Mouse (Mus musculus) brain, embryonic 14.5 days (tissue): ENCODE measurements around the gene Kif3a.

Experiments
- CTCF ChIP-seq: fragments of 200-500 bp; IDR thresholded peaks from 2 replicates; pipeline ENCODE4 v1.5.1; 2012; ENCODE audit warnings: inconsistent platforms, mild to moderate bottlenecking, moderate library complexity, borderline replicate concordance; ENCODE audit not compliant: insufficient read depth, insufficient read length; ENCODE audit errors: extremely low read depth
- POLR2A ChIP-seq: fragments of 200-500 bp; IDR thresholded peaks from 2 replicates; pipeline ENCODE4 v1.6.1; 2012; ENCODE audit warnings: mild to moderate bottlenecking, inconsistent platforms, borderline replicate concordance; ENCODE audit not compliant: poor library complexity, insufficient read depth, insufficient read length, severe bottlenecking; ENCODE audit errors: extremely low read depth

- no peak for TF ChIP-seq POLR2A
- TF ChIP-seq CTCF = no peak
Observed at GRCm38 (mm10) chr11:53521120-53521820, 45.9 kb upstream of the Kif3a start.
